In genomic region chr3:154806626-154807025, GRCm38 (mm10) we compare ENCODE assay signal across 8 mouse cellular contexts.
A peak's percentile ranks its signal among the peaks of the same experiment; 100 is the strongest.
DNase-seq lines count a peak whose midpoint lies in the region; ATAC-seq lines count a peak whose summit lies in the region.

No protein-coding gene starts in this region.

- peaks cover 7% of the 10 kb centered on the region; the same call in 1 of the 2 replicates for H3K4me1 ChIP-seq in embryonic facial prominence, embryonic 12.5 days
- no peaks in the 10 kb centered on the region for H3K4me1 ChIP-seq in hindbrain, embryonic 11.5 days (replicated peaks; ENCODE audit: control insufficient read depth, insufficient read depth, low read length)
- H3K4me1 ChIP-seq in lung, embryonic 15.5 days = no peaks in the 10 kb centered on the region

- H3K9me3 ChIP-seq in embryonic facial prominence, embryonic 12.5 days = no peaks in the 10 kb centered on the region
- H3K9me3 ChIP-seq in hindbrain, embryonic 11.5 days (ENCODE audit: control insufficient read depth, low read length) = no peaks in the 10 kb centered on the region
- H3K9me3 ChIP-seq in lung, embryonic 15.5 days = no peaks in the 10 kb centered on the region

- WGBS in embryonic facial prominence, embryonic 12.5 days = 14% methylated on average over 7 of the region's 7 CpGs
- 33% methylated on average over 7 of the region's 7 CpGs for WGBS in hindbrain, embryonic 11.5 days
- WGBS in lung, embryonic 15.5 days = 34% methylated on average over 7 of the region's 7 CpGs

- no peaks in the 10 kb centered on the region for H3K27me3 ChIP-seq in embryonic facial prominence, embryonic 12.5 days
- H3K27me3 ChIP-seq in hindbrain, embryonic 11.5 days (ENCODE audit: control insufficient read depth, insufficient read depth, low read length) = no peaks in the 10 kb centered on the region
- no peaks in the 10 kb centered on the region; the same call in 1 of the 2 replicates for H3K27me3 ChIP-seq in lung, embryonic 15.5 days

- 0 out of 2 replicates have a peak overlapping the region, but pooled peaks have one; percentile 41 for H3K27ac ChIP-seq in embryonic facial prominence, embryonic 12.5 days
- H3K27ac ChIP-seq in hindbrain, embryonic 11.5 days (ENCODE audit: low read depth, low read length) = no peak overlapping the region; the same call in 1 of the 2 replicates
- 0 out of 2 replicates have a peak overlapping the region, but pooled peaks have one; percentile 33 for H3K27ac ChIP-seq in lung, embryonic 15.5 days

- H3K36me3 ChIP-seq in embryonic facial prominence, embryonic 12.5 days = no peaks in the 10 kb centered on the region
- H3K36me3 ChIP-seq in hindbrain, embryonic 11.5 days (ENCODE audit: control insufficient read depth, insufficient read depth, low read length) = no peaks in the 10 kb centered on the region
- no peaks in the 10 kb centered on the region for H3K36me3 ChIP-seq in lung, embryonic 15.5 days

- DNase-seq in brain, adult 2 months (ENCODE audit: low read depth, low spot score) = peak; percentile 90
- peak; percentile 55 for DNase-seq in hindbrain, embryonic 11.5 days (ENCODE audit: low spot score)
- peak; percentile 81 for DNase-seq in retina, postnatal 1 day
- DNase-seq in cerebellum, adult 11 months = no peak
- DNase-seq in cerebellum, postnatal 36 days = no peak
- no peak for DNase-seq in adrenal gland, adult 2 months

- no peak overlapping the region for H3K9ac ChIP-seq in embryonic facial prominence, embryonic 12.5 days
- no peak overlapping the region for H3K9ac ChIP-seq in hindbrain, embryonic 11.5 days (ENCODE audit: low read depth, low read length)
- no peak overlapping the region for H3K9ac ChIP-seq in lung, embryonic 15.5 days

- ATAC-seq in embryonic facial prominence, embryonic 12.5 days (ENCODE audit: insufficient number of reproducible peaks, insufficient read depth, low FRiP score, low TSS enrichment) = peak; percentile 73; the same call in 1 of the 2 replicates
- peak; percentile 62 for ATAC-seq in hindbrain, embryonic 11.5 days (ENCODE audit: low FRiP score)
- no peak for ATAC-seq in lung, embryonic 15.5 days (ENCODE audit: borderline replicate concordance, extremely low read depth, low FRiP score, low TSS enrichment)

- no peak overlapping the region for H3K4me3 ChIP-seq in embryonic facial prominence, embryonic 12.5 days
- no peak overlapping the region for H3K4me3 ChIP-seq in hindbrain, embryonic 11.5 days (ENCODE audit: low read depth, low read length)
- no peak overlapping the region for H3K4me3 ChIP-seq in lung, embryonic 15.5 days

- H3K4me2 ChIP-seq in embryonic facial prominence, embryonic 12.5 days (replicated peaks) = no peak overlapping the region; the same call in 1 of the 2 replicates
- no peak overlapping the region for H3K4me2 ChIP-seq in hindbrain, embryonic 11.5 days (replicated peaks; ENCODE audit: low read depth, low read length)
- H3K4me2 ChIP-seq in lung, embryonic 15.5 days = no peak overlapping the region

Comparison
In these comparisons a context has a peak if more than half of its experiments do, and no peak if none do; other contexts are left out.
1. DNase-seq: peak in brain, adult 2 months (single experiment), hindbrain, embryonic 11.5 days (single experiment) and retina, postnatal 1 day (single experiment); none in cerebellum, adult 11 months (single experiment), cerebellum, postnatal 36 days (0 of 2) and adrenal gland, adult 2 months (single experiment).